Mouse (Mus musculus): Measurements from ENCODE around the gene Rab19. TPM values are rescaled to one million over a fixed set of nuclear protein-coding genes. Genes with fewer than 3 reads are reported as not detected.
"Not testable (repeated sequence)": the region's sequence is repeated elsewhere in the genome, so short reads cannot be mapped to it uniquely, and the experiment has no call there.

Gene Rab19
- 0.31 and 0.80 TPM in 2 replicates for polyA plus RNA-seq (2016; fragmentation: Nextera tagmentation; extraction: Ambion mirVana)

GRCm38 (mm10) chr6:39381125-39381880 lies at the start of gene Rab19:
Rab19 (plus strand) TSS chr6:39381175.
- peak; percentile 36 for DNase-seq (ENCODE audit: low spot score)
- Histone ChIP-seq H3K4me1 (replicated peaks) (peaks cover 26% of the 10 kb centered on the region), H3K9me3 (no peaks in the 10 kb centered on the region), H3K27ac (peak within 1 kb of the TSS; percentile 75), H3K36me3 (no peaks in the 10 kb centered on the region), H3K27me3 (ENCODE audit: insufficient read depth, poor library complexity, severe bottlenecking) (peaks cover 28% of the 10 kb centered on the region), H3K4me3 (peak within 1 kb of the TSS; percentile 48)
- 7% methylated on average over 20 of the region's 20 CpGs for WGBS

DNA sequence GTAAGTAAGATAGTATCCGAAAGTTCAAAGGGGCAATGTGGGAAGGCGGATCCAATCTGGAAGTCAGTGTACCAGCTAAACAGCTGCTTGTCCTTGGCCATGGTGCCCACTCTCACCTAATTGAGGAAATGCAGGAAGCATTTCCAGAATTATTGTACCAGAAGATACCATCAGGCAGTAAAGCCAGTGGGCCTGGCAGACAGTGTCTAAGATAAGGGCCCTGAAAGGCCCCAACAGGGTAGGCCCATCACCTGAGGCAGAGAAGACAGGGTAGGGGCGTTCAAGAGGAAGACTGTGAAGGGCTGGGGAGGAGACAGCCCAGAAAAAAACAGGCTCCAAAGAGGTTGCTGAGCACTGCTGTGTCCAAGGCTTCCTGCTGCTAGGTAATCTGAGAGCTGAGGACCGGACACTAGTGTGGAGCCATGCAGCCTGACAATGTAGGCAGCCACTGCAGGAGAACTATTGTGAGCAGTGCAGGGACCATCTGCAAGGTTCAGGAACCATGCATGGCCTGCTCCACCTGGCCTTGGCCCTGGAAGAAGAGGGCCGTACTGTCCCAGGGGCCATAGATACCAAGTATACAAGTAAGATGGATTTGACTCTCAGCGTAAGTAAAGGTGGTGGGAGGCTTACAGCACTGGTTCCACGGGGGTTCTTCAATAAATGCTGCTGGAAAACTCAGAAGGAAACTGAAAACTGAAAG lies 48.8 kb upstream of the Rab19 start:
- WGBS = 80% methylated on average over 7 of the region's 7 CpGs
- Histone ChIP-seq H3K4me3 (no peak overlapping the region), H3K36me3 (peaks cover 58% of the 10 kb centered on the region), H3K27ac (no peak overlapping the region), H3K27me3 (ENCODE audit: insufficient read depth, poor library complexity, severe bottlenecking) (no peaks in the 10 kb centered on the region), H3K4me1 (replicated peaks) (0 out of 2 replicates have a peak, but pooled peaks cover 4% of the 10 kb centered on the region), H3K9me3 (no peaks in the 10 kb centered on the region)
- no peak for DNase-seq (ENCODE audit: low spot score)

GRCm38 (mm10) chr6:39334224-39334623 lies 46.8 kb upstream of the Rab19 start:
- Histone ChIP-seq H3K4me3 (no peak overlapping the region), H3K27ac (no peak overlapping the region), H3K4me1 (replicated peaks) (0 out of 2 replicates have a peak, but pooled peaks cover 4% of the 10 kb centered on the region), H3K27me3 (ENCODE audit: insufficient read depth, poor library complexity, severe bottlenecking) (no peaks in the 10 kb centered on the region), H3K36me3 (peaks cover 79% of the 10 kb centered on the region), H3K9me3 (no peaks in the 10 kb centered on the region)
- DNase-seq (ENCODE audit: low spot score) = no peak
- 90% methylated on average over 7 of the region's 7 CpGs for WGBS

GRCm38 (mm10) chr6:39334873-39335272 lies 46.1 kb upstream of the Rab19 start:
- Histone ChIP-seq H3K4me3 (no peak overlapping the region), H3K36me3 (peaks cover 82% of the 10 kb centered on the region), H3K9me3 (no peaks in the 10 kb centered on the region), H3K4me1 (replicated peaks) (0 out of 2 replicates have a peak, but pooled peaks cover 4% of the 10 kb centered on the region), H3K27me3 (ENCODE audit: insufficient read depth, poor library complexity, severe bottlenecking) (no peaks in the 10 kb centered on the region), H3K27ac (no peak overlapping the region)
- DNase-seq (ENCODE audit: low spot score) = no peak
- WGBS = 92% methylated on average over 3 of the region's 3 CpGs

DNA sequence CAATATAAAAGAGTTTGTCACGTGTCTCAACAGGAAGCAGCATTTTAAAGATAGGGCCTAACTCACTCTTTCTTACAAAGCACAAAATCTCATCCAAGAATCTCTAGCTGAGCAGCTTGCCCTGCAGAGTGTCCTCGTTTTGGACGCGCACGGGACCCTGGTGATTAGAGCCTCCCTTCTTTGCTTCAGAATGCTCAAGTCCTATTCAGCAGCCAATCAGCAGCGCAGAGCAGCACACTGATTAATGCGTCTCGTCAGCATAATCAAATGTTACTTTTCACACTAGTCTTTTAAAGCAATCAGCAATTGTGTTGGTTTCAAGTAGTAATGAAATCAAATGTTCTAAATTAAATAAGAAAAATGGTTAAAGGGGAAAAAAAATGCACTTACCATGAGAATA lies 42.6 kb upstream of the Rab19 start:
- WGBS = 89% methylated on average over 8 of the region's 8 CpGs
- Histone ChIP-seq H3K4me3 (no peak overlapping the region), H3K27ac (no peak overlapping the region), H3K27me3 (ENCODE audit: insufficient read depth, poor library complexity, severe bottlenecking) (no peaks in the 10 kb centered on the region), H3K36me3 (peaks cover 86% of the 10 kb centered on the region), H3K9me3 (no peaks in the 10 kb centered on the region), H3K4me1 (replicated peaks) (0 out of 2 replicates have a peak, but pooled peaks cover 4% of the 10 kb centered on the region)
- no peak for DNase-seq (ENCODE audit: low spot score)

GRCm38 (mm10) chr6:39341798-39342197 lies 39.2 kb upstream of the Rab19 start:
- Histone ChIP-seq H3K36me3 (peaks cover 77% of the 10 kb centered on the region), H3K4me1 (replicated peaks) (peaks cover 28% of the 10 kb centered on the region), H3K4me3 (no peak overlapping the region), H3K9me3 (no peaks in the 10 kb centered on the region), H3K27me3 (ENCODE audit: insufficient read depth, poor library complexity, severe bottlenecking) (no peaks in the 10 kb centered on the region), H3K27ac (no peak overlapping the region)
- DNase-seq (ENCODE audit: low spot score) = no peak
- 82% methylated on average over 2 of the region's 2 CpGs for WGBS

- no peaks in the 10 kb centered on the region for H3K27me3 ChIP-seq (ENCODE audit: insufficient read depth, poor library complexity, severe bottlenecking)
- H3K36me3 ChIP-seq = peaks cover 59% of the 10 kb centered on the region
- DNase-seq (ENCODE audit: low spot score) = peak; percentile 85
- 28% methylated on average over 12 of the region's 12 CpGs for WGBS
- no peaks in the 10 kb centered on the region for H3K9me3 ChIP-seq
- no peak overlapping the region for H3K4me3 ChIP-seq
- no peak overlapping the region; the same call in 1 of the 2 replicates for H3K27ac ChIP-seq
- peaks cover 50% of the 10 kb centered on the region for H3K4me1 ChIP-seq (replicated peaks)
Measured at GRCm38 (mm10) chr6:39344020-39344419, 37.0 kb upstream of the Rab19 start.

- no peaks in the 10 kb centered on the region for H3K27me3 ChIP-seq (ENCODE audit: insufficient read depth, poor library complexity, severe bottlenecking)
- H3K36me3 ChIP-seq = peaks cover 64% of the 10 kb centered on the region
- peak; percentile 29 for DNase-seq (ENCODE audit: low spot score)
- H3K4me1 ChIP-seq (replicated peaks) = peaks cover 58% of the 10 kb centered on the region
- WGBS = 33% methylated on average over 7 of the region's 7 CpGs
- peak overlapping the region; percentile 13; the same call in 1 of the 2 replicates for H3K4me3 ChIP-seq
- H3K27ac ChIP-seq = peak overlapping the region; percentile 94
- no peaks in the 10 kb centered on the region for H3K9me3 ChIP-seq
Measured at GRCm38 (mm10) chr6:39345430-39345829, 35.5 kb upstream of the Rab19 start.

DNA sequence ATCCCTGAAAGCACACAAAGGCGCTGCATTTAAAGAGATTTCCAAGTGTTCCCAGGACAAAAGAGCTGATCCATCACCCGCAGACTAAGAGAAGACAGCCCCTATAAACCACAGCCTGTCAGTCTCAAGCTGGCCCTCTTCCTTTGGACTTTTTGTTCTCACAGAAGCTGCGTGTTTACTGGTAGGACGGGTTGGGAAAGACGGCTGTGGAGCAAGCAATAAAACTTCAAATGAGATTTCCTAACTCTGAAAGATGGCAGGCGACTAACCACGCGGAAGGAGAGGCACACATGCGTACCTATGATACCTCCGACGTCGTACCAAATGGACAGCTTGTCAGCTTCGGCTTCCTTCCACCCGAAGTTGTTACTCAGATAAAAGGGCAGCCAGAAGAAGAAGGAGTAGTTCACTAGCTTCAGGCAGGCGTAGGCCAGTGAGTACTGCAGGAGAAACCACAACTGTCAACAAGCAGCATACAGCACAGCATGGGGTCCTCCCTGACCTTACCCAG lies 33.9 kb upstream of the Rab19 start:
- peaks cover 58% of the 10 kb centered on the region for H3K4me1 ChIP-seq (replicated peaks)
- H3K27ac ChIP-seq = peak overlapping the region; percentile 94
- 20% methylated on average over 15 of the region's 15 CpGs for WGBS
- DNase-seq (ENCODE audit: low spot score) = peak; percentile 65
- peak overlapping the region; percentile 7; the same call in 1 of the 2 replicates for H3K4me3 ChIP-seq
- peaks cover 69% of the 10 kb centered on the region for H3K36me3 ChIP-seq
- no peaks in the 10 kb centered on the region for H3K9me3 ChIP-seq
- H3K27me3 ChIP-seq (ENCODE audit: insufficient read depth, poor library complexity, severe bottlenecking) = no peaks in the 10 kb centered on the region

GRCm38 (mm10) chr6:39347880-39348814 lies 32.8 kb upstream of the Rab19 start:
- peak; percentile 48 for DNase-seq (ENCODE audit: low spot score)
- Histone ChIP-seq H3K27me3 (ENCODE audit: insufficient read depth, poor library complexity, severe bottlenecking) (no peaks in the 10 kb centered on the region), H3K27ac (peak overlapping the region; percentile 94), H3K36me3 (peaks cover 67% of the 10 kb centered on the region), H3K9me3 (no peaks in the 10 kb centered on the region), H3K4me1 (replicated peaks) (peaks cover 58% of the 10 kb centered on the region), H3K4me3 (no peak overlapping the region)
- WGBS = 15% methylated on average over 4 of the region's 4 CpGs

DNA sequence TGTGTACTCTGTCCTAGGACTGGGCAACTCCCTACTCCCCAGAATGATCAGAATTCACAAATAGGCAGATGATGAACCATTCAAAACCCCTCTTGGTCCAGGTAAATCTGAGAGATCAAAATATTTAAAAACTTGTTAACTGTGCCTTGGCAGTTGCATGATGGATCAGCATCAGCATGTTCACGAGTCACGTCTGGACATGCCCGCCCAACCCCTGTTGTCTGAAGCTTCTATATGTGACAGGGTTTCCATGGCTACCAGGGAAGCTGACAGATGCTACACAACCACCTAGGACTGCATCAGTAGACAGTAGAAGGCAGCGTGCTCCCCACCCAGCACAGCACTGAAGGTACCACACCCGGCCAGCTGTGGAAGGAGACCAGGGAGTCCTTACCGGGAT lies 32.0 kb upstream of the Rab19 start:
- Histone ChIP-seq H3K36me3 (peaks cover 67% of the 10 kb centered on the region), H3K4me1 (replicated peaks) (peaks cover 58% of the 10 kb centered on the region), H3K27me3 (ENCODE audit: insufficient read depth, poor library complexity, severe bottlenecking) (no peaks in the 10 kb centered on the region), H3K4me3 (no peak overlapping the region), H3K9me3 (no peaks in the 10 kb centered on the region), H3K27ac (peak overlapping the region; percentile 94)
- DNase-seq (ENCODE audit: low spot score) = peak; percentile 17
- 63% methylated on average over 6 of the region's 6 CpGs for WGBS

DNA sequence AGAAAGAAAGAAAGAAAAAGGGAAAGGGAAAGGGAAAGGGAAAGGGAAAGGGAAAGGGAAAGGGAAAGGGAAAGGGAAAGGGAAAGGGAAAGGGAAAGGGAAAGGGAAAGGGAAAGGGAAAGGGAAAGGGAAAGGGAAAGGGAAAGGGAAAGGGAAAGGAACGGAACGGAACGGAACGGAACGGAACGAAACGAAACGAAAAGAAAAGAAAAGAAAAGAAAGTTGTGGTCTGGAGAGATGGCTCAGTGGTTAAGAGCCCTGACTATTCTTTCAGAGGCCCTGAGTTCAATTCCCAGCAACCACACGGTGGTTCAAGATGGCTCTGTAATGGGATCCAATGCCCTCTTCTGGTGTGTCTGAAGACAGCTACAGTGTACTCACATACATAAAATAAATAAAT lies 21.8 kb upstream of the Rab19 start:
- H3K27me3 ChIP-seq (ENCODE audit: insufficient read depth, poor library complexity, severe bottlenecking); H3K4me1 ChIP-seq (replicated peaks); H3K4me3 ChIP-seq; H3K9me3 ChIP-seq; DNase-seq (ENCODE audit: low spot score); H3K27ac ChIP-seq: not testable (repeated sequence)
- 95% methylated on average over 9 of the region's 9 CpGs for WGBS
- H3K36me3 ChIP-seq = peaks cover 86% of the 10 kb centered on the region
